Comparison of ENCODE assay signal across 7 mouse cellular contexts in genomic region chr2:146427380-146427779, GRCm38 (mm10).
"Had no signal": no experiment of that assay in that cellular context is flagged by ENCODE, and none has a peak within 500 bp of the region (broad histone marks: within the 10 kb centered on the region; RNA-seq: fewer than 3 reads in every experiment).

No protein-coding gene starts in this region.

- H3K4me1 ChIP-seq: limb, embryonic 13.5 days; midbrain, embryonic 12.5 days had no signal

- H3K9ac ChIP-seq: limb, embryonic 13.5 days; liver, embryonic 14.5 days; midbrain, embryonic 12.5 days had no signal

- H3K27ac ChIP-seq: limb, embryonic 13.5 days; liver, embryonic 14.5 days; midbrain, embryonic 12.5 days; stomach, postnatal 0 days had no signal

- DNase-seq: kidney, postnatal 14 days; left cerebral cortex, postnatal 4 days; thymus, postnatal 4 days had no signal

- H3K27me3 ChIP-seq: limb, embryonic 13.5 days; midbrain, embryonic 12.5 days had no signal

- H3K4me3 ChIP-seq: limb, embryonic 13.5 days; midbrain, embryonic 12.5 days had no signal

- H3K9me3 ChIP-seq: limb, embryonic 13.5 days; midbrain, embryonic 12.5 days had no signal

- H3K4me2 ChIP-seq: limb, embryonic 13.5 days; midbrain, embryonic 12.5 days had no signal
